Mouse (Mus musculus): ENCODE results near the gene Csf2. TPM values are rescaled to one million over a fixed set of nuclear protein-coding genes. Genes with fewer than 3 reads are reported as not detected.

Gene Csf2
- polyA plus RNA-seq, 1 experiment from 2014 or later = not detected

Other genes with a start within 250 kb of the Csf2 start
- 3.4 and 4.0 TPM in 2 replicates for gene Slc22a4, start 221.6 kb downstream of the Csf2 start, polyA plus RNA-seq (2014; fragmentation: Nextera tagmentation; extraction: Ambion mirVana)
- 26.3 and 30.0 TPM in 2 replicates for gene Pdlim4, start 180.7 kb downstream of the Csf2 start, polyA plus RNA-seq (2014; fragmentation: Nextera tagmentation; extraction: Ambion mirVana)
- gene P4ha2, start 149.6 kb downstream of the Csf2 start, polyA plus RNA-seq (2014; fragmentation: Nextera tagmentation; extraction: Ambion mirVana) = 8.9 and 10.4 TPM in 2 replicates
- not detected in 2 replicates for gene Il3, start 17.6 kb upstream of the Csf2 start, polyA plus RNA-seq (2014; fragmentation: Nextera tagmentation; extraction: Ambion mirVana)
- 42.4 and 44.2 TPM in 2 replicates for gene Acsl6, start 54.1 kb upstream of the Csf2 start, polyA plus RNA-seq (2014; fragmentation: Nextera tagmentation; extraction: Ambion mirVana)
- not detected in 2 replicates for gene Meikin, start 121.0 kb upstream of the Csf2 start, polyA plus RNA-seq (2014; fragmentation: Nextera tagmentation; extraction: Ambion mirVana)
- gene Fnip1, start 188.5 kb upstream of the Csf2 start, polyA plus RNA-seq (2014; fragmentation: Nextera tagmentation; extraction: Ambion mirVana) = 14.2 TPM in 2 replicates

Data from hindbrain, embryonic 14.5 days (tissue).